Mouse (Mus musculus) G1E (cell line): ENCODE data around the gene Llph. TPM values are rescaled to one million over a fixed set of nuclear protein-coding genes. Genes with fewer than 3 reads are reported as not detected.

Experiments
- ATAC-seq: 2 replicates; pipeline ENCODE4 v1.8.0; 2016; ENCODE audit warnings: mild to moderate bottlenecking; ENCODE audit not compliant: insufficient number of reproducible peaks, poor library complexity, low FRiP score, severe bottlenecking; ENCODE audit errors: extremely low read depth
- DNase-seq: peaks from one replicate; pipeline ENCODE4 v3.0.0; 2012; ENCODE audit warnings: low spot score
- H3K27me3 ChIP-seq: 2 replicates; pipeline ENCODE4 v1.6.1; 2012; ENCODE audit warnings: mild to moderate bottlenecking, low read length, inconsistent platforms; ENCODE audit not compliant: insufficient read depth
- H3K36me3 ChIP-seq: replicated peaks from 2 replicates; pipeline ENCODE3; 2012; ENCODE audit warnings: mild to moderate bottlenecking, inconsistent platforms
- H3K4me1 ChIP-seq: 2 replicates; pipeline ENCODE4 v1.6.1; 2012; ENCODE audit warnings: low read depth, low read length, inconsistent platforms, mixed read lengths; ENCODE audit not compliant: insufficient read depth
- H3K4me3 ChIP-seq: 2 replicates; pipeline ENCODE4 v1.5.1; 2012; ENCODE audit warnings: low read depth, mild to moderate bottlenecking, inconsistent platforms, low read length, moderate library complexity, mixed read lengths
- H3K9me3 ChIP-seq: replicated peaks from 2 replicates; pipeline ENCODE4 v1.6.1; 2012; ENCODE audit warnings: inconsistent platforms
- CTCF ChIP-seq: IDR thresholded peaks from 2 replicates; pipeline ENCODE4 v1.5.1; 2012; ENCODE audit warnings: low read depth, low read length, inconsistent platforms, mixed read lengths
- GATA1 ChIP-seq: IDR thresholded peaks from 2 replicates; pipeline ENCODE4 v1.6.1; 2012; ENCODE audit warnings: borderline replicate concordance, low read length, inconsistent platforms, mixed read lengths
- GATA2 ChIP-seq: IDR thresholded peaks from 2 replicates; pipeline ENCODE4 v1.6.1; 2012; ENCODE audit warnings: low read depth, low read length, inconsistent platforms, borderline replicate concordance
- POLR2AphosphoS5 ChIP-seq: IDR thresholded peaks from 2 replicates; pipeline ENCODE4 v1.6.1; 2012; ENCODE audit warnings: low read depth, low read length, inconsistent platforms; ENCODE audit not compliant: insufficient replicate concordance
- TAL1 ChIP-seq: conservative IDR thresholded peaks from 2 replicates; pipeline ENCODE4 v1.6.1; 2012; ENCODE audit warnings: low read depth, low read length, inconsistent platforms, mixed read lengths
- polyA plus RNA-seq: library from polyadenylated mRNA; stranded (reverse); fragments of >175 nt; gene quantifications from 2 replicates; pipeline ENCODE4 v1.2.3, GENCODE M21; 2012
- total RNA-seq, 2 experiments: library from RNA; stranded (forward) in 1 of 2; stranded (reverse) in 1 of 2; fragments of 200-1000 nt in 1 of 2; fragments of >200 nt in 1 of 2; fragmentation: Nextera tagmentation in 1 of 2; gene quantifications; 2 replicates each; pipeline ENCODE4 v1.2.3; 2014 to 2017

The Llph gene
- total RNA-seq (2014; fragmentation: Nextera tagmentation) = 43.9 and 45.0 TPM in 2 replicates
- total RNA-seq (2017) = 62.2 and 87.9 TPM in 2 replicates
- 76.1 and 90.5 TPM in 2 replicates for polyA plus RNA-seq

- ATAC-seq (peak; percentile 86), DNase-seq (peak; percentile 64)
- Histone ChIP-seq H3K36me3 (peaks cover 60% of the 10 kb centered on the region), H3K27me3 (no peaks in the 10 kb centered on the region; the same call in 1 of the 2 replicates), H3K4me1 (peaks cover 31% of the 10 kb centered on the region), H3K4me3 (peak within 1 kb of the TSS; percentile 100), H3K9me3 (no peaks in the 10 kb centered on the region)
- no peak for TF ChIP-seq GATA2
- TF ChIP-seq CTCF = no peak
- no peak for TF ChIP-seq GATA1
These were observed at the start of gene Llph for GRCm38 (mm10) chr10:120226871-120227661. TSS of gene Llph (plus strand) at chr10:120227070.

GRCm38 (mm10) chr10:120182887-120183286, 44.0 kb upstream of the Llph start:
- ATAC-seq = peak; percentile 67
- TF ChIP-seq GATA2 = no peak
- peak; percentile 30 for TF ChIP-seq TAL1
- Histone ChIP-seq H3K4me3 (no peak overlapping the region), H3K36me3 (peaks cover 4% of the 10 kb centered on the region), H3K9me3 (no peaks in the 10 kb centered on the region; the same call in 1 of the 2 replicates), H3K27me3 (no peaks in the 10 kb centered on the region), H3K4me1 (peaks cover 30% of the 10 kb centered on the region)
- no peak for DNase-seq

GRCm38 (mm10) chr10:120183342-120183741, 43.5 kb upstream of the Llph start:
- TF ChIP-seq GATA2 (no peak), TAL1 (no peak), POLR2AphosphoS5 (no peak), CTCF (no peak), GATA1 (no peak)
- ATAC-seq = peak; percentile 42; the same call in 1 of the 2 replicates
- H3K9me3 ChIP-seq = no peaks in the 10 kb centered on the region; the same call in 1 of the 2 replicates
- no peak overlapping the region for H3K4me3 ChIP-seq
- DNase-seq = no peak
- peaks cover 3% of the 10 kb centered on the region for H3K36me3 ChIP-seq
- no peaks in the 10 kb centered on the region for H3K27me3 ChIP-seq
- peaks cover 31% of the 10 kb centered on the region for H3K4me1 ChIP-seq

- no peak for ATAC-seq
- Histone ChIP-seq H3K4me3 (no peak overlapping the region), H3K36me3 (no peaks in the 10 kb centered on the region), H3K4me1 (peaks cover 49% of the 10 kb centered on the region), H3K9me3 (no peaks in the 10 kb centered on the region), H3K27me3 (peaks cover 9% of the 10 kb centered on the region; the same call in 1 of the 2 replicates)
- TF ChIP-seq TAL1 = no peak
- TF ChIP-seq GATA2 = no peak
- no peak for TF ChIP-seq GATA1
- no peak for TF ChIP-seq CTCF
- TF ChIP-seq POLR2AphosphoS5 = no peak
- DNase-seq = no peak
These were observed 38.4 kb upstream of the Llph start for GRCm38 (mm10) chr10:120188513-120188912.

DNA sequence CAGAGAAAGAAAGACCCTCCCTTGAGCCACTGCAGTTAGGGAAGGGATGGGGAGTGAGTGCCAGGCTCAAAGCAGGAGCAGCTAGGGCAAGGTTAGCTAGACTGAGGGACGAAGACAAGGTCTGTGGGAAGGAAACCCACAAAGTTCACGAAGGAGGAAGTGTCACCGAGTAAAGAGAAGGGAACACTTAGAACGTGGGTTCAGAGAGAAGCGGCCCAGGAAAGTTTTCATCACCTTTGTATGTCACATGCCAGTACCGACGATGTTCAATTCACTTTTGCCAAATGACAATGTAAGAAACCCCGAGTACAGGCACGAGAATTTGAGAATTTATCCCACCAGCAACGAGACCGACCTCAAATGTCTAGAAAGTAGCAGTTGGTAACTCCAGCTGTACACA, 37.6 kb upstream of the Llph start:
- no peak; the same call in 1 of the 2 replicates for ATAC-seq
- no peak for DNase-seq

GRCm38 (mm10) chr10:120189782-120190181, 37.1 kb upstream of the Llph start:
- H3K4me3 ChIP-seq = no peak overlapping the region
- peaks cover 9% of the 10 kb centered on the region; the same call in 1 of the 2 replicates for H3K27me3 ChIP-seq
- TF ChIP-seq CTCF = no peak
- TF ChIP-seq POLR2AphosphoS5 = no peak
- no peak for TF ChIP-seq TAL1
- no peak for TF ChIP-seq GATA1
- TF ChIP-seq GATA2 = no peak
- H3K4me1 ChIP-seq = peaks cover 42% of the 10 kb centered on the region
- no peaks in the 10 kb centered on the region for H3K36me3 ChIP-seq
- no peaks in the 10 kb centered on the region for H3K9me3 ChIP-seq
- DNase-seq (no peak), ATAC-seq (no peak; the same call in 1 of the 2 replicates)

More for the DNA sequence above, 37.6 kb upstream of the Llph start:
- Histone ChIP-seq H3K4me1 (peaks cover 47% of the 10 kb centered on the region), H3K9me3 (no peaks in the 10 kb centered on the region), H3K27me3 (peaks cover 9% of the 10 kb centered on the region; the same call in 1 of the 2 replicates), H3K36me3 (no peaks in the 10 kb centered on the region), H3K4me3 (no peak overlapping the region)
- TF ChIP-seq CTCF (no peak), GATA1 (no peak), GATA2 (no peak), TAL1 (no peak), POLR2AphosphoS5 (no peak)
